Mouse (Mus musculus) forebrain, embryonic 16.5 days (tissue): ENCODE data around the gene Ccndbp1. TPM values are rescaled to one million over a fixed set of nuclear protein-coding genes. Genes with fewer than 3 reads are reported as not detected.
"Not testable (repeated sequence)": the region's sequence is repeated elsewhere in the genome, so short reads cannot be mapped to it uniquely, and the experiment has no call there.

Experiments
- ATAC-seq: fragments of 200-750 bp; cut with Nextera tagmentation; 2 replicates; pipeline ENCODE4 v1.8.0; 2017; ENCODE audit warnings: mild to moderate bottlenecking, moderate library complexity
- H3K27ac ChIP-seq: fragments of 300-500 bp; sonication (generic); 2 replicates; pipeline ENCODE4 v1.5.1; 2014; ENCODE audit warnings: low read length, control low read depth
- H3K27me3 ChIP-seq: fragments of 300-500 bp; sonication (generic); replicated peaks from 2 replicates; pipeline ENCODE4 v1.6.1; 2014; ENCODE audit warnings: low read length; ENCODE audit not compliant: control insufficient read depth, insufficient read depth
- H3K36me3 ChIP-seq: fragments of 300-500 bp; sonication (generic); 2 replicates; pipeline ENCODE4 v1.6.1; 2014; ENCODE audit not compliant: control insufficient read depth, insufficient read depth
- H3K4me1 ChIP-seq: fragments of 300-500 bp; sonication (generic); replicated peaks from 2 replicates; pipeline ENCODE4 v1.6.1; 2014; ENCODE audit warnings: low read length; ENCODE audit not compliant: control insufficient read depth, insufficient read depth
- H3K4me2 ChIP-seq: fragments of 300-500 bp; sonication (generic); 2 replicates; pipeline ENCODE4 v1.6.1; 2014; ENCODE audit warnings: mild to moderate bottlenecking, low read length, control low read depth
- H3K4me3 ChIP-seq: fragments of 300-500 bp; sonication (generic); replicated peaks from 2 replicates; pipeline ENCODE4 v1.5.1; 2014; ENCODE audit warnings: mild to moderate bottlenecking, low read length, control low read depth
- H3K9ac ChIP-seq: fragments of 300-500 bp; sonication (generic); replicated peaks from 2 replicates; pipeline ENCODE4 v1.6.1; 2014; ENCODE audit warnings: low read depth, low read length, control low read depth
- H3K9me3 ChIP-seq: fragments of 300-500 bp; sonication (generic); 2 replicates; pipeline ENCODE4 v1.6.1; 2016; ENCODE audit warnings: low read length; ENCODE audit not compliant: control insufficient read depth
- WGBS: fragments of 180-500 bp; shearing (Covaris S2); extraction: QIAGEN DNeasy Blood & Tissue Kit; methylation state at CpG from one replicate; pipeline ENCODE4 v1.1.7; 2014; 5-methylcytosine and 5-hydroxymethylcytosine counted together
- polyA plus RNA-seq: library from polyadenylated mRNA; unstranded; fragments of >200 nt; fragmentation: Nextera tagmentation; extraction: Ambion mirVana; gene quantifications from 2 replicates; pipeline ENCODE4 v1.2.1, GENCODE M21; 2015

The Ccndbp1 gene
- polyA plus RNA-seq, 1 experiment from 2014 or later: 79.1 TPM

GRCm38 (mm10) chr2:120972257-120972656 lies 35.9 kb upstream of the Ccndbp1 start:
- WGBS: 96% methylated on average over 8 of the region's 8 CpGs
- H3K9ac ChIP-seq, ATAC-seq, H3K9me3 ChIP-seq, H3K27me3 ChIP-seq, H3K4me2 ChIP-seq, H3K36me3 ChIP-seq, H3K27ac ChIP-seq, H3K4me3 ChIP-seq: not testable (repeated sequence)
- peaks cover 18% of the 10 kb centered on the region for H3K4me1 ChIP-seq

- 23% methylated on average over 5 of the region's 5 CpGs for WGBS
- H3K9me3 ChIP-seq: no peaks in the 10 kb centered on the region
Observed at GRCm38 (mm10) chr2:120972964-120973363, 35.2 kb upstream of the Ccndbp1 start.

GRCm38 (mm10) chr2:120976308-120976707 lies 31.9 kb upstream of the Ccndbp1 start:
- Histone ChIP-seq H3K4me3 (no peak overlapping the region), H3K36me3 (no peaks in the 10 kb centered on the region), H3K9ac (no peak overlapping the region), H3K4me2 (no peak overlapping the region), H3K27me3 (no peaks in the 10 kb centered on the region), H3K4me1 (peaks cover 9% of the 10 kb centered on the region), H3K27ac (no peak overlapping the region), H3K9me3 (no peaks in the 10 kb centered on the region)
- WGBS: 60% methylated on average over 4 of the region's 4 CpGs
- no peak for ATAC-seq

More at GRCm38 (mm10) chr2:120972964-120973363, 35.2 kb upstream of the Ccndbp1 start:
- Histone ChIP-seq H3K4me2 (no peak overlapping the region), H3K27ac (no peak overlapping the region), H3K36me3 (no peaks in the 10 kb centered on the region), H3K27me3 (no peaks in the 10 kb centered on the region), H3K4me1 (peaks cover 18% of the 10 kb centered on the region), H3K9ac (no peak overlapping the region), H3K4me3 (no peak overlapping the region)
- ATAC-seq: no peak

GRCm38 (mm10) chr2:120976990-120977925 lies 30.9 kb upstream of the Ccndbp1 start, which contains the start of gene Tmem62:
TSS of gene Tmem62 (plus strand) at chr2:120977017.
- Histone ChIP-seq H3K4me1 (peaks cover 7% of the 10 kb centered on the region), H3K27me3 (no peaks in the 10 kb centered on the region), H3K4me2 (peak within 1 kb of the TSS; percentile 91), H3K9me3 (no peaks in the 10 kb centered on the region), H3K9ac (peak within 1 kb of the TSS; percentile 96), H3K36me3 (no peaks in the 10 kb centered on the region), H3K4me3 (peak within 1 kb of the TSS; percentile 85), H3K27ac (peak within 1 kb of the TSS; percentile 75)
- WGBS: under 1% methylated on average over 60 of the region's 71 CpGs
- peak; percentile 79 for ATAC-seq

GRCm38 (mm10) chr2:120977926-120978692 lies 30.1 kb upstream of the Ccndbp1 start:
- H3K27me3 ChIP-seq: no peaks in the 10 kb centered on the region
- ATAC-seq: peak; percentile 35; the same call in 1 of the 2 replicates
- 78% methylated on average over 8 of the region's 8 CpGs for WGBS
- H3K9ac ChIP-seq: peak overlapping the region; percentile 96
- H3K4me1 ChIP-seq: peaks cover 7% of the 10 kb centered on the region
- H3K4me2 ChIP-seq: peak overlapping the region; percentile 91
- H3K27ac ChIP-seq: no peak overlapping the region; the same call in 1 of the 2 replicates
- H3K4me3 ChIP-seq: peak overlapping the region; percentile 85
- H3K9me3 ChIP-seq: no peaks in the 10 kb centered on the region
- no peaks in the 10 kb centered on the region for H3K36me3 ChIP-seq

GRCm38 (mm10) chr2:120978693-120979037 lies 29.5 kb upstream of the Ccndbp1 start:
- no peaks in the 10 kb centered on the region for H3K36me3 ChIP-seq
- no peak overlapping the region for H3K4me2 ChIP-seq
- no peak overlapping the region for H3K9ac ChIP-seq
- ATAC-seq: no peak
- peaks cover 7% of the 10 kb centered on the region for H3K4me1 ChIP-seq
- H3K9me3 ChIP-seq: no peaks in the 10 kb centered on the region
- H3K27ac ChIP-seq: no peak overlapping the region
- 37% methylated on average over 2 of the region's 2 CpGs for WGBS
- no peak overlapping the region for H3K4me3 ChIP-seq
- no peaks in the 10 kb centered on the region for H3K27me3 ChIP-seq

- H3K4me1 ChIP-seq: peaks cover 7% of the 10 kb centered on the region
- no peaks in the 10 kb centered on the region for H3K36me3 ChIP-seq
- no peaks in the 10 kb centered on the region for H3K27me3 ChIP-seq
- ATAC-seq: no peak
- no peak overlapping the region for H3K4me3 ChIP-seq
- H3K4me2 ChIP-seq: no peak overlapping the region
- no peak overlapping the region for H3K9ac ChIP-seq
- WGBS: 80% methylated on average over 1 of the region's 1 CpGs
- H3K9me3 ChIP-seq: no peaks in the 10 kb centered on the region
- no peak overlapping the region for H3K27ac ChIP-seq
Observed at GRCm38 (mm10) chr2:120979819-120980218, 28.4 kb upstream of the Ccndbp1 start.

GRCm38 (mm10) chr2:120980861-120981260 lies 27.3 kb upstream of the Ccndbp1 start:
- Histone ChIP-seq H3K36me3 (no peaks in the 10 kb centered on the region), H3K27me3 (no peaks in the 10 kb centered on the region), H3K4me1 (peaks cover 7% of the 10 kb centered on the region), H3K4me3 (no peak overlapping the region), H3K27ac (no peak overlapping the region), H3K9me3 (no peaks in the 10 kb centered on the region), H3K9ac (no peak overlapping the region), H3K4me2 (no peak overlapping the region)
- 69% methylated on average over 2 of the region's 2 CpGs for WGBS
- no peak for ATAC-seq

GRCm38 (mm10) chr2:120983611-120984010 lies 24.6 kb upstream of the Ccndbp1 start:
- no peak for ATAC-seq
- WGBS: 2% methylated on average over 2 of the region's 2 CpGs
- Histone ChIP-seq H3K36me3 (no peaks in the 10 kb centered on the region), H3K4me1 (no peaks in the 10 kb centered on the region), H3K27me3 (no peaks in the 10 kb centered on the region), H3K9me3 (no peaks in the 10 kb centered on the region), H3K27ac (no peak overlapping the region), H3K9ac (no peak overlapping the region), H3K4me3 (no peak overlapping the region), H3K4me2 (no peak overlapping the region)
